Mouse (Mus musculus) urinary bladder, adult 18-20 months (tissue): ENCODE measurements around the gene Vps52.
"Not testable (repeated sequence)": the region's sequence is repeated elsewhere in the genome, so short reads cannot be mapped to it uniquely, and the experiment has no call there.

Experiments
- DNase-seq, 2 experiments: peaks; one replicate each; pipeline ENCODE4 v3.0.0; 2022; ENCODE audit warnings: low spot score in 2 of 2, mixed read lengths in 2 of 2

The Vps52 gene

GRCm38 (mm10) chr17:33965846-33966550 is 10.4 kb downstream of the Vps52 start:
- DNase-seq = no peak

DNA sequence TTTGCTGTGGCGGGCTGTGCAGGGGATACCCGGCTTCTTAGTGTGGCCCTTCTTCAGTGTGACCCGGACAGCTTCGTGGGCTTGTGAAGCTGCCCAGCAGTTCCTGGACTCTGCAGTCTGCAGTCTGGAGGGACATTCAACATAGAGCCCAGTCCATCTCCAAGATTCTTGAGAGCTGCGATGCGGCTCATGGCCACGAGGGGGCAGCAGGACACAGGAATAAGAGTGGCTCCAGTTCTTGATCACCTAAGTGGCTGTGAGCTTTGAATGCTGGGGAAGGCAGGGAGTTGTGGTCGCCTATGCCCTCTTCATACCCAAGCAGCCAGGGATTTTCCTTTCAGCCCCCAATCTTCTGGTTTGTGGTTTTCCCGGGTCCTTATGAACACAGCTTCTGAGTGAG is 12.9 kb downstream of the Vps52 start:
- DNase-seq = peak; percentile 55 to 72

GRCm38 (mm10) chr17:33968927-33969326 is 13.3 kb downstream of the Vps52 start:
- DNase-seq = no peak

DNA sequence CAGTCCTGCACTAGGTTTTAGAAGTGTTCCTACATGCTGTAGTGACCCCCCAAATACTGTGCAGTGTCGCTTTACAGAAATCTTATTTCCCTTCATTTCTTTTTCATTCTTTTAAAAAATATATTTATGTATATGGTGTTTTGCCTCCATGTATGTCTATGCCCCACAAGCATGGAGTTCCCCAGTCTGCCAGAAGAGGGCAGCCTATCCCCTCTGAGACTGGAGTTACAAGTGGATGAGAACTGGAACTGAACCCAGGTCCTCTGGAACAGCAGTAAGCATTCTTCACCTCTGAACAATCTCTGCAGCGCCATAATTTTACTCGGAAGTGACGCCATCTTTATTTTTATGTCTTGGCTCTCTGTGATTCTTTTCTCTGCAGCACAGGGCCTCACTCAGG is 13.8 kb downstream of the Vps52 start:
- no peak for DNase-seq

DNA sequence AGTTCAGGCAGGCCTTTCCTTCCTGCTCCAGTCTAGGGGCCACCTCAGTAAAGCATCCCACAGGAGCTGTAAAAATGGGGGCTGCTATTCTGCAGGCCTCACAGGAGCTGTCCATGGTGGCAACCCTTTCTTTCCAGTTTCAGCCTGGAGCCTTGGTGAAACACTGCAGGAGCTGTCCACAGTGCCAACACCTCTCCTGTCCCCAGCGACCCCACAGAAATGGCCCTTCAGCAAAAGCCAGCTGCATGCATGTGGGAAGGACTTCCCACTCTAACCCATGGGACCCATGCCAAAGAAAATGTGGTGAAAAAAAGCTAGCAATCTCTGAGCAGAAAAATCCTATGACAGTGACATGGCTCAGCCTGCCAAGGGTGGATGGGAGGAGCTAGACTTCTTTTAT is 17.1 kb downstream of the Vps52 start:
- DNase-seq = no peak

DNA sequence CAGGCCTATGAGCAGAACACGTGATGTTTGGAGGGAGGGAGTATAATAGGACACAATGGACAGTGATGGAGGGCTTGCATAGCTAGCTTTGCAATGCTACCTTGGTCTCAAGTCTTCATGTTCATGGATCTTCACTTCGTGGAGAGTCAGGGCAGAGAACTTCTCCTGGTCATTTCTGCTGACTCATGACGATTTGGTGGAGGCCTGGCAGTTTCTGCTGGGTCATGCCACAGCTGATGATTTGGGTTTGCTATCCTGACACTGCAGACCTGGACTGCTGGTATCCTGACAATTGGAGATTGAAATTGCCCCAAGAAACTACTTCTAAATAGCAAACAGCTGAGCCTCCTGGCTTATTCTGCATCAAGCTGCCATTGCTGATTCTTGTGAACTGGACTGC is 18.0 kb downstream of the Vps52 start:
- no peak for DNase-seq

DNA sequence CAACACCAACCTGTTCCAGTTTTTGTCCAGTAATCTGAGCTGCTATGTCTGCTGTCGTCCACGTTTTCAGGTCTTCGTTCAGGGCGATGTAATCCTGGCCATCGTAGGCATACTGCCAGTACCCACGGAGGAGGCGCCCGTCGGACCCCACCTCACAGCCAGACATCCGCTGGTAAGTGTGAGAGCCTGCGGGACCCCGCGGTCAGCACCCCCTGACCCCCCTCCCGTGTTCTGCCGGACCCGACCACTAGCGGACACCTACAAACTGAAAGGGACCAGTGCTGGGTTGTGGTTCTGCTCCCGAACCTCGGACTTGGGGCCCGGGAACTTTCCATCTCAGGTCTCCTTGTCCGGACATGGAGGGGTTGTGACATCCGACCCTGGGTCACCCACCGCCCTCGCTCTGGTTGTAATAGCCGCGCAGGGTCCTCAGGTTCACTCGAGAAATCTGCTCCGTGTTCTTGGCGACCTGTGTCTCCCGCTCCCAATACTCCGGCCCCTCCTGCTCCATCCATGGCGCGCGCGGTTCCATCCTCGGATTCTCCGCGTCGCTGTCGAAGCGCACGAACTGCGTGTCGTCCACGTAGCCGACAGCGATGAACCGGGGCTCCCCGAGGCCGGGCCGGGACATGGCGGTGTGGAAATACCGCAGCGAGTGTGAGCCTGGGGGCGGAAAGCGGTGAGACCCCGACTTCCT is 22.4 kb downstream of the Vps52 start:
- DNase-seq = no peak

DNA sequence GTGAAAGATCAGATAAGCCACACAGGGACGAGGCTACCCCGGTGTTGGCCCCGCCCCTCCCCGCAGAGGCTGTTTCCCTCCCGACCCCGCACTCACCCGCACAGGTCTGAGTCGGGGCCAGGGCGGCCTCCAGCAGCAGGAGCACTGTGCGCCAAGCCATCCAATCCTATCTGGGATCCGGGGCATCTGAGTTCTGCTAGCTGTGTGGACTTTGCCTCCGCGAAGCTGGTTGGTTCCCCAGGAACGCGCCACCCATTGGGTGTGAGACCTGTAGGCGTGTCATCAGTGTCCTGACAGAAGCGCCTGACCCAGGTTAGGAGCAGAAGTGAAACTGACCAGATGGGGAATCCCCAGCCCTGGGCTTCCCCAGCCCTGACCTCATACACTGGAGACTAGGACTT is 23.0 kb downstream of the Vps52 start:
- peak; percentile 67 to 80 for DNase-seq

DNA sequence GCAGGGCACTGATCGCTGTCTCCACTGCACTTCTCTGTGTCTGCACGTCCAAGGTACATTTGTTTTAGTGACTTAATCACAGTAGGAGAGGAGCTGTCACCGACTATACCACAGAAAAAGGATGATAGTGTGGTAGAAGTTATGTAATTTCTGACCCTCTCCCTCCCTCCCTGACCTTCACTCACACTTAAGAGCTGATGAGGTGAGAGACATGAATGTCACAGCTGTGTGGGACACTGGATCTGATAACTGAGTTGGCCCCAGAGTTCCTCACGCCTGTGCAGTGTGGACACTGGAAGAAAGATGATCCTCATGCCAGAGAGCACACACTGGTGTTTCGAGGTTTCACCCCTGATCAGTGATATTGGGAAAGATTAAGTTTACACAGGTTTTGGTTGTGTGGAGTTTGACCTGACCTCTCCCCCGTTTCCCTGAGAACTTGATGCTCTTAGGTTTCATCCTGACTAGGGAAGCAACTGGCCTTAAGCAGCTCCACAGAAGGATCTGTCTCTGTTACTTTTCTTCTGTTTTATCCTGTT is 24.0 kb downstream of the Vps52 start:
- no peak for DNase-seq

DNA sequence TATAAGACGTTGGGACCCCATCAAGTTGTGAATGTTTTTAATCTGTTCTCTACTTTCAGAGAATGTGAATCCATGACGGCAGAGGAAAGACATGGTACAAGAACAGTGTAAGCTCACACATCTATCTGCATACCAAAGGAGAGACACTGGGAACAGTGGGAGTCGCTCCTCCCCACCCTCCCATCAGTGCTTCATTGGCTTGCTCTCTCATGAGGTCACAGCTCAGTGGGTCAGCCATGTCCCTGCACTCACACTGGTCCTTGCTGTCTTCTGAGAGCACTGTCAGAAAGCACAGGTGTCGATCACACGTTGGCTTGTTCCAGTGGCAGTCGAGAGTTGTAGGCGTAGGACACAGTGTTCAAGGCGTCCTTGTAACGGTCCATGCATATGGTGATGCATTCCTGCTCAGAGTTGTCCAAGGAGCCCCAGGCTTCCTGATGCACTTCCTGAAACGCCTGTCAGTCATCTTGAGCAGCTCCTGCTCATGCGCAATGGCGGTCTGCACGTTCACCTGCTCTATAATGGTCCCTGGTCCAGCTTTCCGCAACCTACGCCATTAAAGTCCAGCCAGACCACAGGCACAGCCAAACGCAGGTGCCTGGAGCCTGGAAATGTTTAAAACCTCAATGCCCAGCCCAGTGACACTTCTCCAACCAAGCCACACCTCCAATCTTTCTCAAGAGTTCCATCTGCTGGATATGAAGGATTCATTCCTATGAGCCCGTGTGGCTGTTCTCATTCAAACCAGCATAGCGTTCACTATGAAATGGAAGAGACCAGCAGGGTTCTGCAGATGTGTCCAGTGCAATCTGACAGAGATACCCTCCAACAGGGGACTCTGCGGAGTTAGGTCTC is 24.8 kb downstream of the Vps52 start:
- DNase-seq = no peak

GRCm38 (mm10) chr17:33981192-33981909 is 25.7 kb downstream of the Vps52 start:
- DNase-seq = peak; percentile 46 to 82

- peak in 1 of 2 experiments; percentile 45 for DNase-seq
Measured at GRCm38 (mm10) chr17:33982136-33982535, 26.5 kb downstream of the Vps52 start.

DNA sequence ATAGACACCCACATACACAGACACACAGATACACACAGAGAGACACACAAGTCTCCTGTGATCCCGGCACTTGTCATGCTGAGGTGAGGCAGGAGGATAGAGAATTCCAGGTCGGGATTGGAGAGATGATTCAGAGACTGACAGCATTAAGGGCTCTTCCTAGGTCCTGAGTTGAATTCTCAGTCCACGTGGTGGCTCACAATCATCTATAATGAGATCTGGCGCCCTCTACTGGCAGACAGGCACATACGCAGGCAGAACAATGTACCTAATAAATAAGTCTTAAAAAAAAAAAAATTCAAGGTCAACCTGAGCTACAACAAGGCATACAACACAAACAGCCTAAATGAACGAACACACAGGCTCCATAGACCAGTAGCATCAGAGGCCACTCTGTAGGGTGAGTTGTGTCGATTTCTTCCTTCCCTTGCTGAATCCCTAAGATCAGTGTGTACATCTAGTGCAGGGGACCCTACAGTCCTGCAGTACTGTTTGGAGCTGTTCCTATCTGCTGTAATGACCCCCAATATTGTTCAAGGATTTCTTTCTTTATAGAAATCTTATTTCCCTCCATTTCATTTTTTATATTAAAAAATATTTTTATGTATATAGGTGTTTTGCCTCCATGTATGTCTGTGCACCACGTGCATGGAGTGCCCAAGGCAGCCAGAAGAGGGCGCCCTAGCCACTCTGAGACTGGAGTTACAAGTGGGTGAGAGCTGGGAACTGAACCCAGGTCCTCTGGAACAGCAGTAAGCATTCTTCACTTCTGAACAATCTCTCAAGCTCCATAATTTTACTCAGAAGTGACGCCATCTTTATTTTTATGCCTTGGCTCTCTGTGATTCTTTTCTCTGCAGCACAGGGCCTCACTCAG is 36.4 kb downstream of the Vps52 start:
- no peak for DNase-seq

DNA sequence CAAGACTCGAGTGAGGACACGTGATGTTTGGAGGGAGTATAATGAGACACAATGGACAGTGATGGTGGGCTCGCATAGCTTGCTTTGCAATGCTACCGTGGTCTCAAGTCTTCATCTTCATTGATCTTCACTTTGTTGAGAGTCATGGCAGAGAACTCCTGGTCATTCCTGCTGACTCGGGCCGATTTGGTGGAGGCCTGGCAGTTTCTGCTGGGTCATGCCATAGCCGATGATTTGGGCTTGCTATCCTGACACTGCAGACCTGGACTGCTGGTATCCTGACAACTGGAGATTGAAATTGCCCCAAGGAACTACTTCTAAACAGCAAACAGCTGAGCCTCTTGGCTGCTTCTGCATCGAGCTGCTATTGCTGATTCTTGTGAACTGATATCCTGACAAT is 39.3 kb downstream of the Vps52 start:
- DNase-seq = no peak

GRCm38 (mm10) chr17:33995651-33996050 is 40.0 kb downstream of the Vps52 start:
- DNase-seq = no peak

- DNase-seq = not testable (repeated sequence)
Measured at GRCm38 (mm10) chr17:33997025-33997424, 41.4 kb downstream of the Vps52 start.

DNA sequence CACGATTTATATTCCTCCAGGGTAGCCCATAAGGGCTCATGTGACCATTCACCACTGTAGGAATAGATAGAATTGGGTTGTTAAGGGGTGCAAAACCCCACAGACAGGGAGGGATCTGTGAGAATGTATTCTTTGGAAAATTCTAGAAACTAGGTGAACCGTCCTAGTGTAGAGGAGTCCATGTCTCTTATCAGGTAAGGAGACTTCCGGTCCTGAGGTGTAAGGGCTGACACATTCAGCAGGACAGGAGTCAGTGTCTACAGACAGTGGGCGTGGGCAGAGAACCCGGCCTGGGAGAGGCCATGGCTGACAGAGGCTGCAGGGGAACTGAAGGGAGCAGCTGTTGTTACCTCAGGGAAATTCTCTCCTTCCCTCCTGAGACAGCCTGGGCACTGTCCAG is 43.1 kb downstream of the Vps52 start:
- not testable (repeated sequence) for DNase-seq

- no peak for DNase-seq
Measured at GRCm38 (mm10) chr17:33999341-34000149, 43.9 kb downstream of the Vps52 start.

- peak; percentile 90 to 91 for DNase-seq
Measured at GRCm38 (mm10) chr17:34000150-34000537, 44.5 kb downstream of the Vps52 start, which contains the start of gene H2-K1. Gene H2-K1, minus strand, starts transcription at chr17:34000347.

DNA sequence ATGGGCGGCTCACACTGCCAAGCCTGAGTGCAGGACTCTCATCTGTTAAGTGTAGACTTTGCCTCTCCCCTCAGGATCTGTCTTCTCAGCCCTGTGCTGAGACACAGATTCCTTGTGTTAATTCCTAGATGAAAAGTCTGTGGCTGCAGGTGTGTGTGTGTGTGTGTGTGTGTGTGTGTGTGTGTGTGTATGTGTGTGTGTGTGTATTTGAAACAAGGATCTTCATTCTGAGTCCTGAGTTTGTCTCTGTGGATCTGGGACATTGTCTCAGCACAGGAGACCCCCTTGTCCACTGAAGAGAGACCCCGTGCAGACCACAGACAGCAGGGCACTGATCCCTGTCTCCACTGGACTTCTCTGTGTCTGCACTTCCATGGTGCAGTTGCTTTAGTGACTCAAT is 45.2 kb downstream of the Vps52 start:
- not testable (repeated sequence) for DNase-seq
